Mouse (Mus musculus): ENCODE measurements around the gene B3galt6.

DNA sequence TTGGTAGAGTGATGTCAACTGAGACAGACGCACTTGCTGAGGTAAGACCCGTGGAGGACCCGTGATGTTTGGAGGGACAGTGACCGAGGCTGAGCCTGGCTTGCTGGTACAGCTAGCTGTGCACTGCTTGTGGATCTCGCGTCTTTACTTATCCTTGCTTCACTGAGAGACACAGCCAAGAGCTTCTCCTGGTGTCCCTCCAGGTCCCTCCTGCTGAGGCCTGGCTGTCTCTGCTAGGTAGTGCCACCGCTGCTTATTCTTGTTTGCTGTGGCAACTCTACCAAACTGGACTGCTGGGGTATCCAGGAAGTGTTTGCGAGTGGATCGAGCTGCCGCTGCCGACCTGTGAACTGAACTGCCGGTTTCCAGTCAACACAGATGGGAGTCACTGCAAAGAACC is 27.3 kb upstream of the B3galt6 start:
- no peak for TF ChIP-seq CTCF (IDR thresholded peaks at IDR 0.05; ENCODE audit: low read depth)
- TF ChIP-seq EP300 (IDR thresholded peaks at IDR 0.05; ENCODE audit: low read depth) = no peak
